Mouse (Mus musculus) embryo, embryonic 10 days (tissue): Measurements from ENCODE around the gene Gss.

Experiments
- DNase-seq: peaks from one replicate; pipeline ENCODE4 v3.0.0-alpha.2; 2015; ENCODE audit warnings: low spot score

The Gss gene

DNA sequence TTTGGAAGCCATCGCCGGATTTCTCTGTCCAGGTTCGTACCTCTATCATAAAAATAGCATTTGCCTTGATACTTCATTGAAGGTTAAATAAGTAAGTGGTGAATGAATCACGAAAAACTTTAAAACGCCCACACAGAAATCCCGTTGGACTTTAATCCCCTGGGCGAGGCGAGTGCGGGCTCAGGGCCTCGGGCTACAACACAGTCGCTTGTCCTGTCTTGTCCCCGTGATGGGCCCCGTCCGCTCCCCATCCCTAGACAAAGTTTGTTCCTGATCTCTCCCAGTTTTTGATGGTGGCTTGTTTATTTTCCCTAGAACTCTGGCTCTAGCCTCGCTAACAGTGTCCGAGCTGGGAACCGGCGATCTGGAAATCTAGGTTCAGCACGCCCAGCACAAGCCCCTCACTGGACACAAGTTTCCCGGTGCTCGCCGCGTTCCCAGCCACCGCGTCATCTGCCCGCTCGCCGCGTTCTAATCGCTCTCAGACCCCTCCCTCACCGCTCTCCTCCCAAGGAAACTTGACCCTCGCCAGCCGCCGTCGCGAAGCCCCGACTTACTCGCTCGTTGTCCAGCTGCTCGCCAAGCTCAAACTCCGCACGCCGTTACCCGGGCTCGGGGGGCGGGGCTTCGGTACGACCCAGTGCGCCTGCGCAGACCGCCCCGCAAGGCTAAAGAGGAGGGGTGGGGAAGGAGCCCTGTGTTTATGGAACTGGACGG, at the start of gene Gss:
TSS of gene Gss (minus strand) at position 674 of the 717 bp plus-strand sequence.
- DNase-seq, result peak; percentile 99

DNA sequence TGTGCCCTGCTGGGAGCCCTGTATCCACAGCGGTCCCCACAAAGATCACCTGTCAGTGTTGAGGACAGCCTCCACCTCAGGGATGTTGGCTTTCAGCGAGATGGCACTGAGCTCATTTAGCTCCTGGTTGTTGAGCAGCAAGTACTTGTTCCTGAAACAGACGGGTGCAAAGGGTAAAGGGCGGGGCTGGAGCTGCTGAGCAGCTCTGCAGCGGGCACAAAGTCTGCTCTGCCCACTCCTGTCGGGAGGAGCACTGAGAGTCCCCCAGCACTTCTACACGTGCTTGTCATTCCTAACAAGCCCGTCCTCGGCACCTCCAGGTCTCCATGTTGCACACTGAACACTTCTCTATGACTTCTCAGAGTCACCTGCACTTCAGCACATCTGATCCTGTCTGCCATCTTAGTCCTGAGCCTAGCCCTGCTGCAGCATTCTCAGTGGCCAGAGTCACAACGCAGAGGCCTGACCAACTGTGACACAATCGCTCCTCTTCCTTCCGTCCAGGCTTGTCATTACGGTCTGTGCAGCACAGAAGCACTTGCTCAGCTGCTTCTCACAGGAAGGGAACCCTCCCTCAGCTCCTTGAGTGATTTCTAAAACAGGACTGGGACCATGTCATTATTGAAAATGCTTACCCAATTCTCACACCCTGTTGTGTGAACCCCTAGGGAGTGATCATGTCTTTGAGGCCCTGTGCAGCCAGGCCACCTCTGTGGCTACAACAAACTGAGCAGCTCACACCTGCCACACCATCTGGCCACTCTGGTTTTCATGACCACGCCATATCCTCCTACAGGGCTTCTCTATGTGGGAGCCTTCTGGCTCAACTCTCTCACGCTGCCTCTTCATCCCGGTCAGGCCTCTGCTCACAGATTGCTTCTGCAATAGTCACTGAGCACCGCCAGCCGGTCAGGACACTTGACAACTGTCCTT, 49.2 kb upstream of the Gss start:
- peak; percentile 13 for DNase-seq

DNA sequence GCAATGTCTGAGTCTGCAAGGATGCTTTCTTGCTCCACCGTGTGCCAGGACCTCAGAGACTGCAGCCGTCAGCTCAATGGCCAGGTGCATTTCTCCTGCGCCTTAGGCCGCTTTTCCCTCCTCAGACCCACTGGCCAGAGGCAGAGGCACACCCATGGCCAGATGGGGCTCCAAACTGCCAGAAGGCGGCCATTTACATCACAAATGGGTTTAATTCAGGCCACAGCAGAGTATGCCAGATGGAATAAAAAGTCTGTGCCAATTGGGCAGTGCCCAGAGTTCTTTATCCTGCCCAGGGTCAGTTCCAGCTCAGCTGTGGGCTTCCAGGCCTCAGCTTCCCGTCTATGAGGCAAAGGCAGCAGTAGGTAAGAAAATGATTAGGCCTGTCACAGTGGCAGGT, 48.0 kb upstream of the Gss start:
- DNase-seq, result no peak

DNA sequence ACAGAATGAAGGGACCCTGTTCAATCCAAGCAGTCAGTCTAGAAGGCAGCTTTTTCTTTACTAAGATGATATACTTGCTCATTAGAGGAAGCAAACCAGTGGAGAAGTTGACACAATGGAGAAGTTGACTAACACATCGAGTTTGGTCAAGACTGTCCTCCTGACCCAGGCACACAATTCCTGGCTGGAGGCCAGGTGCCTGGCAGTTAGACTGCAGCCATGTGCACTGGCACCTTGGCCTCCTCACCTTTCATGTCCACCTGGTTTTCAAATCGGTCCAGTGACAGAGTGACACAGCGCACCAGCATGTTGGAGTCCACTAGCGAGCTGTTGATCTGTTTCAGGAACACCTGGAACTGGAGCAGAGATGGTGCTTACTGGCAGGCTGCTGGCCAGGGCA, 44.8 kb upstream of the Gss start:
- DNase-seq, result no peak

DNA sequence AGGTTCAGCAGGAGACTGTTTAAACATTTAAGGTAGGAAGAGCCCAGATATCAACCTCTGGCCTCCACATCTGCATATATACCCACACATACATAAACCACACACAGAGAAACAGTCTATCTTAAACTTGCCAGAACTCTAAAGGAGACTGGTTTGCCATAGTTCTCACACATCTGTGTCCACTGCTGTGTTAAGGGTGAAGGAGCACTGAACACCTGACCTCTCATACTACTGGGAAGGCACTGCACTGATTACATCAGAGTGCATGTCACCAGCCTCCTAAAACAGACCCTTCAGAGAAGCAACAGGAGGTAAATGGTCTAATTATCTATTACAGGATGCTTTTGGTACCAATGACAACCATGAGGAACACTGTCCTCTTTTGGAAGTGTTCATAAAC, 44.3 kb upstream of the Gss start:
- DNase-seq, result no peak

DNA sequence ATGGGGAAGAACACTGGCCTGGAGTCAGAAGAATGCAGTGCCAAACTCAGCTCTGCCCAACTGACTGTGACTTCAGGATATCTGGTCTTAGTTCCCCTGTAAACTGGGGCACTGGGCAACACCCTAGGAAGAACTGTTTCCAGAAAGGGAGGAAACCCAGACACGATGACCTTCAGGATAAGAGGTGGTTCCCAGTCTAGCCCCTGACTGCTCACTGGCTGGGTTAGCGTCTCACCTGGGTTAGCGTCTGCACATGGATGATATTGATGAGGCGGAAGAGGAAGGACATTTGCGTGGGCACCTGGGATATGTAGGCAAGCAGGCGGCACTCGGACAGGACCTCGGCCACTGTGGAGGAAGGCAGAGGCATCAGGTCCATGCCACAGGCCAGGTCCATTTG, 43.4 kb upstream of the Gss start:
- DNase-seq, result no peak

DNA sequence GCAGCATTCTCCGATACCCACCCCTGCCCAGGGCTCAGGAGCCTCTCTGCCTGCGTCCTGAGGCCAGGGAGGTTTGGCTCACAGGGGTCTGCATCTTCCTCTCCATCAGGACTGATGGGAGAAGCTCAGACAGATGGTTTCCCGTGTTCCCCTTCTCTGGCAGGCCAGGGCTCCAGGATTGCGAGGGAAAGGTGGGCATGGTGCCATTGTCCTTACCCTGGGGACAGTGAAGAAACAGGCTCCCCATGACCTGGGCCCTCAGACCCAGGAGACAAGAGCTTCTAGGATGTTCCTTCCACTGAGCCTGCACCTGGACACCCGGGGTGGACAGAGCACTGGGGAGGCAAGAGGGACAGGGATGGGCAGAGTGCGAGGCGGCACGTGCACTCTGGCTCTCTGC, 42.0 kb upstream of the Gss start:
- DNase-seq, result no peak

DNA sequence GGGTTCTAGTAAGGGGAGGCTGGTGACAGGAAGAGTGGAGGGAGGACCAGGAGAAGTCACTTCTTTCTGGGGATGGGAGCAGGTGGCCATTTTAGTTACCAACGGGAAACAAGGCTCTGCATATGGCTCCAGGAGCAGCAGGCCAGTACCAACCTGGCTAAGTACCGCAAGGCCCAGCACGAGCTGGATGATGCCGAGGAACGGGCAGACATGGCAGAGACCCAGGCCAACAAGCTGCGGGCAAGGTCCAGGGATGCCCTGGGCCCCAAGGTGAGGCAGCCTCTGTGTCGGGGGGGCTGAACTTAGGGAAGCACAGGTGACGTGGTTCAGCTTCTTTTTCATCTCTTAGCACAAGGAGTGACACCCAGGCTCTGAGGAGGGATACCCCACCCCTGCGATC, 41.1 kb upstream of the Gss start:
- no peak for DNase-seq

DNA sequence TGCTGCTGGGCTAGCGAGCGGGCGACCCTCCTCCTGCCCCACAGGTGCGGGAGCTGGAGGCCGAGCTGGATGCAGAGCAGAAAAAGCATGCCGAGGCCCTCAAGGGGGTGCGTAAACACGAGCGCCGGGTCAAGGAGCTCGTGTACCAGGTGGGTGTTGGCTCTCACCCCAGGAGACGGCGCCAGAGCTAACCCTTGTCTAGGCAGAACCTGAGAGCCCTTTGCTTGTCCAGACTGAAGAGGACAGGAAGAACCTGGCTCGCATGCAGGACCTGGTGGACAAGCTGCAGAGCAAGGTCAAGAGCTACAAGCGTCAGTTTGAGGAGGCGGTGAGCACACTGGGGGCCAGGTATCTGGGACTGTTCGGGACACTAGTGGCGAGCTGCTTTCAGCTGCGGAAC, 40.5 kb upstream of the Gss start:
- DNase-seq, result no peak

DNA sequence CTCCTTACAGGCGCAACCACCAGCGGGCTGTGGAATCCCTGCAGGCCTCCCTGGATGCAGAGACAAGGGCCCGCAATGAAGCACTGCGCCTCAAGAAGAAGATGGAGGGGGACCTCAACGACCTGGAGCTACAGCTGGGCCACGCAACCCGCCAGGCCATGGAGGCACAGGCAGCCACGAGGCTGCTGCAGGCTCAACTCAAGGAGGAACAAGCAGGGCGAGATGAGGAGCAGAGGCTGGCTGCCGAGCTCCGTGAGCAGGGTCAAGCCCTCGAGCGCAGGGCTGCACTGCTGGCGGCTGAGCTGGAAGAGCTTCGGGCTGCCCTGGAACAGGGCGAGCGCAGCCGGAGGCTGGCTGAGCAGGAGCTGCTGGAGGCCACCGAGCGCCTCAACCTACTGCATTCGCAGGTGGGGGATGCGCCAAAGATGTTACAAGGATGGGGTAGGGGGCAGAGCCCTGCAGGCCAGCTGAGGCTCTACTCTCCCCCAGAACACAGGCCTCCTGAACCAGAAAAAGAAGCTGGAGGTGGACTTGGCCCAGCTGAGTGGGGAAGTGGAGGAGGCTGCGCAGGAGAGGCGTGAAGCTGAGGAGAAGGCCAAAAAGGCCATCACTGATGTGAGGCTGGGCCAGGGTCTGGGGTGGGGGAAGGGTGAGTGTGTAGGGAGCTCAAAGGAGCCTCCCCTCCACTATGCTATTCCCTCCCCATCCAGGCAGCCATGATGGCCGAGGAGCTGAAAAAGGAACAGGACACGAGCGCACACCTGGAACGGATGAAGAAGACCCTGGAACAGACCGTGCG, 39.7 kb upstream of the Gss start:
- DNase-seq, result no peak

DNA sequence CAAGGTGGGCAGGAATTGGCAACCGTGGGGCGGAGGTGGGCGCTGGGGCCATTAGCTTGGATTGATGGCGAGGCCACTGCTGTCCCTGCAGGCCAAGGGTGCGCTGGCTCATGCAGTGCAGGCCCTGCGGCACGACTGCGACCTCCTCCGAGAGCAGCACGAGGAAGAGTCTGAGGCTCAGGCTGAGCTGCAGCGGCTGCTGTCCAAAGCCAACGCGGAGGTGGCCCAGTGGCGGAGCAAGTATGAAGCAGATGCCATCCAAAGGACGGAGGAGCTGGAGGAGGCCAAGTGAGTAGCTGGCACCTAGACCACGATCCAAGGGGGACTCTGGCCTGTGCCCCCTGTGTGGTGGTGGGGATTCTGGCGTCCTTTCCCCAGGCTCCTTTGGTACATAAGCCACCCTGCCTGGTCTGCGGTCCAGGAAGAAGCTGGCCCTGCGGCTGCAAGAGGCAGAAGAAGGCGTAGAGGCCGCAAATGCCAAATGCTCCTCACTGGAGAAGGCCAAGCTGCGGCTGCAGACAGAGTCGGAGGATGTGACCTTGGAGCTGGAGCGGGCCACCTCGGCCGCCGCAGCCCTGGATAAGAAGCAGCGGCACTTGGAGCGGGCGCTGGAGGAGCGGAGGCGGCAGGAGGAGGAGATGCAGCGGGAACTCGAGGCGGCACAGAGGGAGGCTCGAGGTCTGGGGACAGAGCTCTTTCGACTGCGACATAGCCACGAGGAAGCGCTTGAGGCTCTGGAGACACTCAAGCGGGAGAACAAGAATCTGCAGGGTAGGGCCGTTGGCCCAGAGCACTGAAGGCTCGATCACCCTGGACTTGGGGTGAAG, 38.2 kb upstream of the Gss start:
- DNase-seq, result peak; percentile 59

DNA sequence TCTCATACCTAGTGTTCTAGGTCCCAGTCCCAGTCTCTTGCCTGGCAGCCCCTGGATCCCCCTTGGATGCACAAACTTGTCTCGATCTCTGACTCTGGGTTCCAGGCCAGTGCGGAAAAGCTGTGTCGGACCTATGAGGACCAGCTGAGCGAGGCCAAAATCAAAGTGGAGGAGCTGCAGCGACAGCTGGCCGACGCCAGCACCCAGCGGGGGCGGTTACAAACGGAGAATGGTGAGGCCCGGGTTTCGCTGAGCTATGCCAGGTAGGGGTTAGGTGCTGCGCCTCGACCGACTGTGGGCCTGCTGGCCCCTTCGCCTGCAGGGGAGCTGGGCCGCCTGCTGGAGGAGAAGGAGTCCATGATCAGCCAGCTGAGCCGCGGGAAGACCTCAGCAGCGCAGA, 37.5 kb upstream of the Gss start:
- DNase-seq, result peak; percentile 32

DNA sequence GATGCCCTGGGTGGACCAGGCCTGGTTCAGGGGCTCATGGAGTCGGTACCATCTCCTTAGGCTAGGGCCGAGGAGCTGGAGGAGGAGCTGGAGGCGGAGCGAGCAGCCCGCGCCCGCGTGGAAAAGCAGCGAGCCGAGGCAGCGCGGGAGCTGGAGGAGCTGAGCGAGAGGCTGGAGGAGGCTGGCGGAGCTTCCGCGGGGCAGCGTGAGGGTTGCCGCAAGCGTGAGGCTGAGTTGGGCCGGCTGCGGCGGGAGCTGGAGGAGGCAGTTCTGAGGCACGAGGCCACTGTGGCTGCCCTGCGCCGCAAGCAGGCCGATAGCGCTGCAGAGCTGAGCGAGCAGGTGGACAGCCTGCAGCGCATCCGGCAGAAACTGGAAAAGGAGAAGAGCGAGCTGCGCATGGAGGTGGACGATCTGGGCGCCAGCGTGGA, 36.6 kb upstream of the Gss start:
- peak; percentile 64 for DNase-seq

DNA sequence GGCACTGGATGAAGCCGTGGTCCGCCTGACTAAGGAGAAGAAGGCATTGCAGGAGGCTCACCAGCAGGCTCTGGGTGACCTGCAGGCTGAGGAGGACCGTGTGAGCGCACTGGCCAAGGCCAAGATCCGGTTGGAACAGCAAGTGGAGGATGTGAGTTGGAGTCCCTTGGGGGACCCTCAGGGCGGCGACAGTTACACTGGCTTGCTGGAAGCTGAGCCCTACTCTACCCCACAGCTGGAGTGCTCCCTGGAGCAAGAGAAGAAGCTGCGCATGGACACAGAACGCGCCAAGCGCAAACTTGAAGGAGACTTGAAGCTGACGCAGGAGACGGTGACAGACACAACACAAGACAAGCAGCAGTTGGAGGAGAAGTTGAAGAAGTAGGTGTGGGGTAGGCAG, 35.9 kb upstream of the Gss start:
- no peak for DNase-seq

DNA sequence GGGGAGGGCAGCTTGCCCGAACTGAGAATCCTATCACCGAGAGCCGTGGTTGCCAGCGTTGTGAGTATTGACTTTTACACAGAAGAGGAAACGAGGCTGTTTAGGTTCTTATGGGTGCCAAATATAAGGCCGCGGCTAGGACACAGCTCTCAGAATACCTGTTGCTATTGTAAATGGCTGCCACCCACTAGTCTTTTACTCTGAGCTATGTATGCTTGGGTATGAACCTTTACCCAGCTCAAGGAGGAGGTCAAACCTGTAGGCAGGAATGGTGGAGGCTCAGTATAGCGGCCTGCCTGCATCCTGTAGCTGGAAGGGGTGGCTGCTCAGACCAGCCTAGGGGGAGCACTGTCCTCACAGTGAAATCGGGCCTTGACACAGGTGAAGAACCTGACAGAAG, 35.5 kb upstream of the Gss start:
- DNase-seq, result no peak

DNA sequence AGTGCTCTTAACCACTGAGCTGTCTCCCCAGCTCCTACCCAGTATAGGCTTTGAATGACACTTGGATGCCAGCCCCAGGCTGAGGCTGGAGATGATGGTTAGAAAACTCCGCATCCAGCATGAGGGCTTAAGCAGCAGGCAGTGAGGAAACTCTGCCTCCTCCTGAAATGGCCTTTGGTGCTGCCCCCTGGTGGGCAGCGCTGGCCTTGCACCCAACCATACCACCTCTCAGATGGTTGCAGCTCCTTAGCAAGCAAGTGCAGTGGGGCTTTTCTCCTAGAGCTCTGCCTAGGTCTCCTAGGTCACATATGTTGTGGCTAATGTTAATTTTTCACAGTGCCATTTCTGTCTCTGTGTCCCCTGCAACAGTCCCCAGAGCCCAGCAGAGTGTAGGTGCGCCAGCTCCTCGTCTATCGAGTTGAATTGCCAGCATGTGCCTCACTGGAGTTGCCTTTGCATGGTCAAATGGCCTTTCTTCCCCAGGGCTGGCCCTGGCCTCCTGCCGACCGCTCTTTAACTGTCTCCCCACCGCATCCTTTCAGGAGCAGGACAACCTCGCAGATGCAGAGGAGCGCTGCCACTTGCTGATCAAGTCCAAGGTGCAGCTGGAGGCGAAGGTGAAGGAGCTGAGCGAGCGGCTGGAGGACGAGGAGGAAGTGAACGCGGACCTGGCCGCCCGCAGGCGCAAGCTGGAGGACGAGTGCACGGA, 34.6 kb upstream of the Gss start:
- DNase-seq, result peak; percentile 70

DNA sequence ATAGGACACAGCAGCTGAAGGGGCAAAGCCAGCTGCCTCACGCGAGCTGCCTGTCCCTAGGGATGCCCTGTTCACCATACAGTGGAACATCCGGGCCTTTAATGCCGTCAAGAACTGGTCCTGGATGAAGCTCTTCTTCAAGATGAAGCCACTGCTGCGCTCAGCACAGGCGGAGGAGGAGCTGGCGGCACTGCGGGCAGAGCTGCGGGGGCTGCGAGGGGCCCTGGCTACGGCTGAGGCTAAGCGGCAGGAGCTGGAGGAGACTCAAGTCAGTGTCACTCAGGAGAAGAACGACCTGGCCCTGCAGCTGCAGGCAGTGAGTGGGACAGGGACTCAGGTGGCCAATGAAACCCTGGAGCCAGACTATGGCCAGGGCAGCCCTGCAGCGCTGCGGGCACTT, 33.7 kb upstream of the Gss start:
- no peak for DNase-seq

DNA sequence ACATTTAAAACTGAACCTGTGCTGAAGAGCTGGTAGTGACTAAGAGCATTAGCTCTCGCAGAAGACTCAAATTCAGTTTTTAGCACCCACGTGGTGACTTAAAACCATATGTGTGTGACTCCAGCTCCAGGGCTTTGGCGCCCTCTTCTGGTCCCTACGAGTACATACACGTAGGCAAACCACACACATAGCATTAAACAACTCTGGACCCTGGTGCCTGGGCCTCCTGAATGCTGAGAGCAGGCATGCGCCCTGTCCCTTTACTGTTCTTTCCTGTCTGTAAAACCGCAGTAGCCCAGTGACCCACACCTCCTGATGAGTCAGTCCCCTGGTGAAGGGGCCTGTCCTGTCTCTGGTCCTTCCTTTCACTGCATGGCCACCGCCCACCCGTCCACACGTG, 32.1 kb upstream of the Gss start:
- DNase-seq, result peak; percentile 75

DNA sequence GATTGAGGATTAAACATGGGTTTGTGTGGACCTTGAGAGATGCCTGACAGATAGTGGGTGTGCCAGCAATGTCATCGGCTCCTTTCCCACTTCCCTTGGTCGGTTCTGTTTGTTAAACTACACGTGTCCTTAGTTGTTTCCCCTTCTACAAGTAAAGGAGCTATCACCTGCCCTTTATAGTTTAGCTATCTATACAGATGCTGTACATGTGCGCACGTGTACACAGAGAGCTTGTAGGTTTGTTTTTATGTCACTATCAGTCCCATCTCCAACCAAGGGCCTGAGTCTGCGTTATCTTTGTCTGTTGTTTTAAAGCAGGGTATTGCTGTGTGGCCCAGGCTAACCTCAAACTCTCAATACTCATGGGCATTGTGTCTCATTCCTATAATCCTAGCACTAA, 31.4 kb upstream of the Gss start:
- DNase-seq, result no peak

DNA sequence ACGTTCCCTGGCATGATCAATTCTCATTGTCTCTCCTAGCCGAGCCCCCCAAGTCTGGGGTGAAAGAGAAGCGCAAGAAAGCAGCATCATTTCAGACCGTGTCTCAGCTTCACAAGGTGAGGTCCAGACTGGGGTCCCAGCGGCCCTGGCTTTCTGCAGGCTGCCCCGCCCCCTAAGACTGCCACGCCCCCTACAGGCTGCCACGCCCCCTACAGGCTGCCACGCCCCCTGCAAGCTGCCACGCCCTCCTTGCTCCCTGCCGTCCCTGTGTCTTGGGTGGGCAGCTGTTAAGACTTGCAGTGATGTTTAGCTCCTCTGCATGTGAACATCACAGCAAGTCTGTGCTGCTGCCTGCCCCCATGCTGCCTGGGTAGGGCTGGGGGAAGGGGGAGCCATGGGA, 30.0 kb upstream of the Gss start:
- no peak for DNase-seq

DNA sequence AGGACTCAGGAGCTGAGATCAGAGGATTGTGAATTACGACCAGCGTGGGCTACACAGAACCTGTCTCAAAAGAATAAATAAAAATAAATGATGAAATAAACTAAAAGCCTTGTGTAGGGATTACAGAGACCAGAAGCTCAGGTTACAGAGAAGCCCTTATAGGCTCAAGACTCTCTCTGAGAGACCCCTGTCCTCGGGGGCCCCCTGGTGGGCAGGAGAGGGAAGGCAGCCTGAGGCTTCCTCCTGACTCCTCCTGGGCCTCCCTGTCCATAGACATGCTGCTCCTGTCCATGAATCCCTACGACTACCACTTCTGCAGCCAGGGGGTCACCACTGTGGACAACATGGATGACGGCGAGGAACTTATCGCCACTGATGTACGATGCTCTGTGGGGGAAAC, 27.2 kb upstream of the Gss start:
- peak; percentile 68 for DNase-seq
